Mouse (Mus musculus): ENCODE measurements around the gene Pigl. TPM values are rescaled to one million over a fixed set of nuclear protein-coding genes. Genes with fewer than 3 reads are reported as not detected.

Pigl gene
- polyA plus RNA-seq, 1 experiment from 2014 or later, result 5.1 TPM

GRCm38 (mm10) chr11:62560463-62561016 lies 102.3 kb downstream of the Pigl start:
- peak overlapping the region; percentile 75 for H3K4me2 ChIP-seq
- WGBS, result 29% methylated on average over 43 of the region's 43 CpGs
- no peaks in the 10 kb centered on the region for H3K27me3 ChIP-seq
- H3K4me1 ChIP-seq (replicated peaks), result peaks cover 5% of the 10 kb centered on the region
- no peak for ATAC-seq (replicated peaks; ENCODE audit: insufficient number of reproducible peaks, insufficient read depth, low FRiP score, low read depth)
- peak overlapping the region; percentile 47 for H3K4me3 ChIP-seq
- peaks cover 4% of the 10 kb centered on the region; the same call in 1 of the 2 replicates for H3K36me3 ChIP-seq
- no peak overlapping the region for H3K27ac ChIP-seq
- peak overlapping the region; percentile 21 for H3K9ac ChIP-seq
- no peaks in the 10 kb centered on the region for H3K9me3 ChIP-seq (replicated peaks)

- 79% methylated on average over 2 of the region's 2 CpGs for WGBS
- Histone ChIP-seq H3K4me3 (no peak overlapping the region), H3K4me2 (no peak overlapping the region), H3K27ac (no peak overlapping the region), H3K9ac (no peak overlapping the region), H3K27me3 (no peaks in the 10 kb centered on the region), H3K4me1 (replicated peaks) (peaks cover 7% of the 10 kb centered on the region), H3K36me3 (no peaks in the 10 kb centered on the region), H3K9me3 (replicated peaks) (no peaks in the 10 kb centered on the region)
- ATAC-seq (replicated peaks; ENCODE audit: insufficient number of reproducible peaks, insufficient read depth, low FRiP score, low read depth), result no peak
These were observed 105.3 kb downstream of the Pigl start for GRCm38 (mm10) chr11:62563590-62563989.

Other genes with a start within 250 kb of the Pigl start
- 1.0 and 1.9 TPM in 2 replicates for gene Adora2b, start 209.5 kb upstream of the Pigl start, polyA plus RNA-seq (2015; fragmentation: Nextera tagmentation; extraction: Ambion mirVana)
- 13.8 and 15.8 TPM in 2 replicates for gene Zswim7, start 177.1 kb upstream of the Pigl start, polyA plus RNA-seq (2015; fragmentation: Nextera tagmentation; extraction: Ambion mirVana)
- gene Ttc19, start 177.0 kb upstream of the Pigl start, polyA plus RNA-seq (2015; fragmentation: Nextera tagmentation; extraction: Ambion mirVana), result 19.1 and 20.7 TPM in 2 replicates
- 112 and 113 TPM in 2 replicates for gene Ncor1, start 81 bp downstream of the Pigl start, polyA plus RNA-seq (2015; fragmentation: Nextera tagmentation; extraction: Ambion mirVana)
- 17.1 and 22.1 TPM in 2 replicates for gene Cenpv, start 80.8 kb downstream of the Pigl start, polyA plus RNA-seq (2015; fragmentation: Nextera tagmentation; extraction: Ambion mirVana)
- 2,445 and 2,567 TPM in 2 replicates for gene Ubb, start 92.7 kb downstream of the Pigl start, polyA plus RNA-seq (2015; fragmentation: Nextera tagmentation; extraction: Ambion mirVana)
- 4.2 and 6.4 TPM in 2 replicates for gene Trpv2, start 116.0 kb downstream of the Pigl start, polyA plus RNA-seq (2015; fragmentation: Nextera tagmentation; extraction: Ambion mirVana)
- 14.6 and 18.5 TPM in 2 replicates for gene Lrrc75a, start 190.1 kb downstream of the Pigl start, polyA plus RNA-seq (2015; fragmentation: Nextera tagmentation; extraction: Ambion mirVana)
- gene Mmgt2, start 190.2 kb downstream of the Pigl start, polyA plus RNA-seq (2015; fragmentation: Nextera tagmentation; extraction: Ambion mirVana), result 44.7 and 49.1 TPM in 2 replicates